Mouse (Mus musculus) limb, embryonic 12.5 days (tissue): Measurements from ENCODE around the gene Fjx1. TPM values are rescaled to one million over a fixed set of nuclear protein-coding genes. Genes with fewer than 3 reads are reported as not detected.

Experiments
- ATAC-seq: fragments of 200-750 bp; cut with Nextera tagmentation; 2 replicates; pipeline ENCODE4 v1.8.0; 2017; ENCODE audit warnings: low read depth, moderate TSS enrichment; ENCODE audit not compliant: insufficient number of reproducible peaks, insufficient read depth, low FRiP score, low TSS enrichment
- H3K27ac ChIP-seq: fragments of 300-500 bp; sonication (generic); 2 replicates; pipeline ENCODE4 v1.5.1; 2016; ENCODE audit warnings: mild to moderate bottlenecking, moderate library complexity
- H3K27me3 ChIP-seq: fragments of 300-500 bp; sonication (generic); 2 replicates; pipeline ENCODE4 v1.6.1; 2016; ENCODE audit warnings: mild to moderate bottlenecking, moderate library complexity
- H3K36me3 ChIP-seq: fragments of 300-500 bp; sonication (generic); 2 replicates; pipeline ENCODE4 v1.6.1; 2016; ENCODE audit warnings: mild to moderate bottlenecking, moderate library complexity
- H3K4me1 ChIP-seq: fragments of 300-500 bp; sonication (generic); replicated peaks from 2 replicates; pipeline ENCODE4 v1.6.1; 2016
- H3K4me2 ChIP-seq: fragments of 300-500 bp; sonication (generic); 2 replicates; pipeline ENCODE4 v1.6.1; 2016; ENCODE audit warnings: mild to moderate bottlenecking, moderate library complexity
- H3K4me3 ChIP-seq: fragments of 300-500 bp; sonication (generic); replicated peaks from 2 replicates; pipeline ENCODE4 v1.5.1; 2016; ENCODE audit warnings: mild to moderate bottlenecking
- H3K9ac ChIP-seq: fragments of 300-500 bp; sonication (generic); replicated peaks from 2 replicates; pipeline ENCODE4 v1.6.1; 2016; ENCODE audit warnings: mild to moderate bottlenecking, moderate library complexity
- H3K9me3 ChIP-seq: fragments of 300-500 bp; sonication (generic); 2 replicates; pipeline ENCODE4 v1.6.1; 2016; ENCODE audit warnings: mild to moderate bottlenecking, moderate library complexity
- WGBS: fragments of 180-500 bp; shearing (Covaris S2); methylation state at CpG from one replicate; pipeline ENCODE4 v1.1.7; 2016; 5-methylcytosine and 5-hydroxymethylcytosine counted together
- polyA plus RNA-seq: library from polyadenylated mRNA; unstranded; fragments of >200 nt; fragmentation: Nextera tagmentation; extraction: Ambion mirVana; gene quantifications from 2 replicates; pipeline ENCODE4 v1.2.1, GENCODE M21; 2016

The Fjx1 gene
- polyA plus RNA-seq, 1 experiment from 2014 or later = 34.9 TPM

DNA sequence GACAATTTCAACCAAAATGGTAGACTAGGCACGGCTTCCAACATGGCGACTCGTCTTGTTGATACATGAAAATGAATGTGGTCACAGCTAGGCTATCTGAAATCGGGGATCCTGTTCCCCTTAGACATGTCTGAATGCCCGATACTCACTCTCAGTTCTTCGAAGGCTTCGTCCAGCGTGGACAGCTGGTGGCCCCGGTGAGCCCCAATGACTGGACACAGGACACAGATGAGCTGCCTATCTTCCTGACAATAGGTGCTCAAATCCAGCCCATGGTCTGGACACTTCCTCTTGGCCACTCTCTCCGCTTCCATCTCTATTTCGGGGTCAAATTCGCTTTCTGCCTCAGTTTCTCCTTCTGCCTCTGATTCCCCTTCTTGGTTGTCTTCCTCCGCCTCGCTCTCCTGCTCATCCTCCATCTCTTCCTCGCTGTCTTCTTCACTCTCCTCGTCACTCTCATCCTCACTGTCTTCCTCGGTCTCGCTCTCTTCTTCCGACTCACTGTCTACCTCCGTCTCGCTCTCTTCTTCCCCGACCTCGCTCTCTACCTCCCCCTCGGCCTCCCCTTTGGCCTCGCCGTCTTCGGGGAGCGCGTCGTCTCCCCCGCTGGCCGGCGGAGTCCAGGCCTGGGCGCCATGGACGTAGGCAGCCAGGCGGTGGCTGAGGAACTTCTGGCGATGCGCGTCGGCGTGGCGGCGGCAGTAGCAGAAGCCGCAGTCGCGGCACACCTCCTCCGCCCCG, 52.3 kb downstream of the Fjx1 start:
- H3K4me3 ChIP-seq = peak overlapping the region; percentile 72
- no peaks in the 10 kb centered on the region for H3K27me3 ChIP-seq
- no peaks in the 10 kb centered on the region for H3K36me3 ChIP-seq
- peak overlapping the region; percentile 95 for H3K9ac ChIP-seq
- peak overlapping the region; percentile 68 for H3K4me2 ChIP-seq
- ATAC-seq = peak; percentile 68
- peak overlapping the region; percentile 97 for H3K27ac ChIP-seq
- H3K9me3 ChIP-seq = no peaks in the 10 kb centered on the region
- WGBS = 37% methylated on average over 48 of the region's 48 CpGs
- peaks cover 13% of the 10 kb centered on the region for H3K4me1 ChIP-seq

Other genes starting within 250 kb of the Fjx1 start
- 49.9 and 51.4 TPM in 2 replicates for gene Trim44, start 44.7 kb downstream of the Fjx1 start, polyA plus RNA-seq
- gene Pamr1, start 97.5 kb upstream of the Fjx1 start, polyA plus RNA-seq = 18.8 and 20.6 TPM in 2 replicates
- gene Slc1a2, start 206.2 kb upstream of the Fjx1 start, polyA plus RNA-seq = 0.16 and 0.37 TPM in 2 replicates